Mouse (Mus musculus) megakaryocyte-erythroid progenitor cell, adult 5-6 weeks (primary cell): ENCODE data around the gene Map3k7cl. TPM values are rescaled to one million over a fixed set of nuclear protein-coding genes. Genes with fewer than 3 reads are reported as not detected.

Experiments used
- ATAC-seq: replicated peaks from 2 replicates; pipeline ENCODE4 v1.8.0; 2016; ENCODE audit warnings: mild to moderate bottlenecking, inconsistent platforms; ENCODE audit not compliant: severe bottlenecking, poor library complexity, low FRiP score, low TSS enrichment
- total RNA-seq, 2 experiments: library from RNA; stranded (forward) in 1 of 2; stranded (reverse) in 1 of 2; fragments of 200-1000, 215-1000 nt in 1 of 2; fragments of >200 nt in 1 of 2; fragmentation: Nextera tagmentation in 1 of 2; gene quantifications; 2 replicates each; pipeline ENCODE4 v1.2.3; 2014 to 2017

The Map3k7cl gene
- total RNA-seq, 2 experiments from 2014 or later, result not detected

DNA sequence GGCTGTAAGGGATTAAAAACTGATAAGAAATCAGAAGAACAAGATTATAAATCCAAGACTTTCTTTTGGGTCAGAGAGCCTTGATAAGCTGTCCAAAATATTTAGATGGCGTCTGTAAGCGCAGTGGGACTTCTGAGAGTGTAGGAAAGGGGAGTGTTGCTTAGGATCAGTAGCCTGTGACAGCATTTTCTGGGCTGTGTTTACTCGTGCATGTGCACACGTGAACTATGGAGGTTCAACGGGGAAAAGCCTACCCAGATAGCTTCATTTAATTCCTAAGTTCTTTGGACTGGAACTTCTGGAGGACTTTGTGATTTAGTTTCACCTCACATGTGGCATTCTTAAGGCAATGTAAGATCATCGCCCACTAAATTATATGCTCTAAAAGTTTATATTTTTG, 29.6 kb downstream of the Map3k7cl start:
- no peak for ATAC-seq

DNA sequence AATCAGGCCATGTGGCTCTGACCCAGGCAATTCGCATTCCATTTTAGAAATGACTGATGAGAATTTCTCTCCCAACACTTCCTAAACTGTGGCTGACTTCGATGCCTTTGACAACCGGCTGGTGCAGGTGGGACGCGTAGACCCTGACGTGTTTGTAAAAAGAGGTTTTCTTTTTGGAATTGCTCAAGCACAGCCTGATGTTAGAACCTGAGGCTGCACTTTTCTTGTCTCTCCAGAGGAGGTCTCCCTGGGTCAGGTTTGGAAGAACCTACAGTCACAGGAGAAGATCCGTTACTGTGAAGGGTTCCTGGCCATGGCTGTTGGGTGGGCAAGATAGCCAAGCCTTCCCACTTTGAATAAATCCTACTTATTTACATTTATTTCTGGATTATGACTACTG, 31.5 kb downstream of the Map3k7cl start:
- ATAC-seq, result peak; percentile 75

DNA sequence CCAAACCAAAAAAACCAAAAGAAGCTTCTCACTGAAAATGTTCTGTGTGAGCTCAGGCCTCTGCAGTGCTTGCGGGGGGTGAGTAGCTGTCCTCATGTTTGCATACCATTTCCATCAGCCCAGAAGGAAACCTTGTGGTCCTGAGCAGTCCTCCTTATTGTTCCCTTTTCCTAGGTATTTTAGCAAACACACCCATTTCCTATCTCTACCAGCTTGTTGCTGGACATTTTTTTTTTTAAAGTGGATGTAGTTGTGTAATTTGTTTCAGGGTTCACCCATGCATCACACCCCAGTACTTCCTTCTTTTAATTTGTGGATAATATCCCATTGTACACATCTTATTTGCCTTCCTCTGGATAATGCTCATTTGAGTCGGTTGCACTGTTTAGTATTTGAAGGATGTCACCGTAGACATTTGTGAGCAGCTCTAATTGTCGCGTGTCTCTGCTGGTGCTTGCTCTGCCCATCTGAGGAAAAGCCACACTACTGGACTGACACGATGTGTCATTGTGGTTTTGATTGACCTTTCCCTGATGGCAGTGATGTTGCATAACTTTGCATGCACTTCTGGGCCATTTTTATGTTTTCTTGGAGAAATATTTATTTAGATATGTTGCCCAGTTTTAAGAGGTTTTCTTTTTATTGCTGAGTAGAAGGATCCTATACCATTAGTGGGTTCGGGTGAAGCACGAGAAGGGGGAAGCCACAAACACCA, 32.6 kb downstream of the Map3k7cl start:
- ATAC-seq, result no peak

DNA sequence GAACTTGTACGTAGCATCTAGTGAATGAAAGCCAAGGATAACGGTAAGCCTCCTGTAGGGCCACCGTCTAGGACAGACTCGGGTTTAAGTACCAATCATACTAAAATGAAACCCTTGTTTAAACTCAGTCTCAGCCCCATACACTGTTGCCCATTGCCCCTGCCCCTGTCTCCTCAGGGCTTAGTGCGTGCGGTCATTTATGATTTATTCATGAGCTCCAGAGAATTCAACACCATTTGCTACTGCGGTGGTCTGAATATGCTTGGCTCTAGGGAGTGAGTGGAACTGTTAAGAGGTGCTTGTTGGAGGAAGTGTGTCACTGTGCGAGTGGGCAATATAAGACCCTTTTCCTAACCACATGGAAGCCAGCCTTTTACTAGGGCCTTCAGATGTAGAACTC, 34.7 kb downstream of the Map3k7cl start:
- no peak for ATAC-seq

DNA sequence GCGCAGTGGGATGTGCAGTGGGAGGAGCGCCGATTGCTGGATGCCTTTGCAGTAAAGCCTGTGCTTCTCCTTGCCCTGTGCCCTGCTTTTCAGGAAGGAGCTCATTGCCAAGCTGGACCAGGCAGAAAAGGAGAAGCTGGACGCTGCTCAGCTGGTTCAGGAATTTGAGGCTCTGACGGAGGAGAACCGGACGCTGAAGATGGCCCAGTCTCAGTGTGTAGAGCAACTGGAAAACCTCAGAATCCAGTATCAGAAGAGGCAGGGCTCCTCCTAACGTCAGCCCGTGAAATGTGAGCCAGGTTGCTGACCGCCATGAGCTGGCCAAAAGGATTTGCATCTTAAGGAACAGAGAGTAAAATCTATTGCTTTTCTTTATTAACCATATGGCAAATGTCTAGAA, 41.0 kb downstream of the Map3k7cl start:
- ATAC-seq, result no peak

DNA sequence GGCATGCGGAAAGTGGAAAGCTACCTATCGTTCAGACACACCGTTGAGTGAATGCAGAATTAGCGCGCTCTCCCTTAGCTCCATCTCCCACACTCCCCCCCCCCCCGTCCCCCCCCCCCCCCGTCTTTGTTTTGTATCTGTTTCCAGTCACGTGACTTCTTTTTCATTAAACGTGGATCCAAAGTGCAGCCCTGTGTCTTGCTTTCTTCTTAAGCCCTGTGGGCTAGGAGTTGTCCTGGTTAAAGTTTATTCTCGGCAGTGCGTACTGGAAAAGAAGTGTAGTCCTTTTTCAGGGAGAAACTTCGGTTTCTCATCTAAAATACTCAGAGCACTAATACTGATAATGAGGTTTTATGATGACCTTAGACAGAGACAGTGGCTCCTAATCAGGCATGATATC, 42.0 kb downstream of the Map3k7cl start:
- no peak for ATAC-seq

DNA sequence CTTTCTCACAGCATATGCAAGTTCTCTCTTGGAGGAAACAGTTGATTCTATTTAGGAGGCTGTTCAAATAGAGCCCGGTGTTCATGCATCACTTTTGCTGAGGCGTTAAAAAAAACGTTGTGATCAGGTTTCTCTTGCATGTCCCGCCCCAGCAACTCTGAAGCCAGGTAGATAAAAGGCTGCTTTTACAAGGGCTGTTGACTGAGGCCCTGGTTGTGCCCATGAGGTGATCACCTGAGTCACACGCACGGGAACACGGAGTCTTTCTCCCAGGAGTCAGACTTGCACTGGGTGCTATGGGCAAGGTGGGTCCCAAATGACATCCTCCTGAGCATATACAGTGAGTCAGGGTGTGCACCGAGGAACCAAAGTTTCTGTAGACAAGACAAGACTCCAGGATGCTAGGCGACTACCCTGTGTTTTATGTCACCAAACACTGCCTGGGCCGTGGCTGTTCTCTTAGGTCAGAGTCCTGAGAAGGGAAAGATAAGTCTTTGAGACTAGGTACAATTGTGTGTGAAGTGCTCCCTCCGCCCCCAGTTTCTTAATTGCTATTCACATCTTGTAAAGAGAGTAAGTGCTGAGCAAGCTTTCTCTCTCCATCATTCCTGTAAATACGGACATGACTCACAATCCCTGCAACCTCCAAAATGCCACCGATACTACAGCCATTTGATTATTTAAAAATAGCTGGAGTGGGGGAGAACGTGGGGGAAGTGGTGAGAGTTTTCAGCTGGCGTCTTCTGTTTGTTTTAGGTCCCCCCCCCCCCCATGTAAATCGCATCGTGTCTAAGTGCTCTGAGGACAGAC, 49.8 kb downstream of the Map3k7cl start:
- ATAC-seq, result no peak

DNA sequence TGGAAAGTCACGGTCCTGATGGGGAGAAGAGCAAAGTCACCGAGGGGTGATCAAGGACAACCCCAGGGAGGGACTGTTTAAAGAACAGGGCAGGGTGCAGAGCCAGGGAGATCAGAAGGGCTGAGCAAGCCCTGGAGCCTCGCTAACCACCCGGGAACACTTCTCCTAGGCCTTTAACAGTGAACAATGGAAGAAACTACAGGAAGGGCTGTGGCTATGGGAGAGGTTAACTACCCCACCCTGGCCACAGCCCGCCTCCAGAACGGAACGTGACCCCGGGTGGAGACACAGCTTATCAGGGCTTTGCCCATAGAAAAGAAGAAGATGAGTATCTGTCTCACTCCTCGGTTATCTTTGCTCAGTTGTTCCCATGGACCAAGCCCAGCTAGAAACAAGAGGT, 50.9 kb downstream of the Map3k7cl start:
- peak; percentile 53 for ATAC-seq

DNA sequence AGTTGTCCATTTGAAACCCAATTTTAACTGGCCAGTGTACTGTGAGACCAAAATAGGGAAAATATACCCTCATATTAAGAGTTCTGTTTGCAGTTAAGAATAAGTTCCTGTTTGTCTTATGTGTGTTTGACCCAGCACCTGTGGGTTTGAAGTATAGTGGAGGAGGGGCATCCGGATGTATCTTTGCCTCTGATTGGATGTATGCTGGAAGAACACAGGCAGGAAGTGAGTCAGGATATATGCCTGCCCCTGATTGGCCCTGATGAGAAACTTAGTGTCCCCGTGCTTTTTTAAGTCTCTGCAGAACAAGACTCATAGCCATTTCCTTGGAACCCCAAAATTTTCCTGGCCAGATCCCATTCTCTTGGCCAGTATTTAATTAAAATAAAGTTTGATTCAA, 51.8 kb downstream of the Map3k7cl start:
- no peak for ATAC-seq

DNA sequence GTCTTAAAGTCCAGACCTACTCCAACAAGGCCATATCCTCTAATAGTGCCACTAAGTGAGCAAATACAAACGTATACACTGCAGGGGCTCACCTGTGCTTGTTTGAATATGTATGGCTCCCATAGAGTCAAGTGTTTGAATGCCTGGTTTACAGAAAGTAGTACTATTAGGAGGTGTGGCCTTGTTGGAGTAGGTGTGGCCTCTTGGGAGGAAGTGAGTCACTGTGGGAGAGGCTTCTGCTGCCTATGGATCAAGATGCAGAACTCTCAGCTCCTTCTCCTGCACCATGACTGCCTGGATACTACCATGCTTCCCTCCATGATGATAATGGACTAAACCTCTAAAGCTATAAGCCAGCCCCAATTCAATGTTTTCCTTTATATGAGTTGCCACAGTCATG, 54.3 kb downstream of the Map3k7cl start:
- ATAC-seq, result no peak

DNA sequence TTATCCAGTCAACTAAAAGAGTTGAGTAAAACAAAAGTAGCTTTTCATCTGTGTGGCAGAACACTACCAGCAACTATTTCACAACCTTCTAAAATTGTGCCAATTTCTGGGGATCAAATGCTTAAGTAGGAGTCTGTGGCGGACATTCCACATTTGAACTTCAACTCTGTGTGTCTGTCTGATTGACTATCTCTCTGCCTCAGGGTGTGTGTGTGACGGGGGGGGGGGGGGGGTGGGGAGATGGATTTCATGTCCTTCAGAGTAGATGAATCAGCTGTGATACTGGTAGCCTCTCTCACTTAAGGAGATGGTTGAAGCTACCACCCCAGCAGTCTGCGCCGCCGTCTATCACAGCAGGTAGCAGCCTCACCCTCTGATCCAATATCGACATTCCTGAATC, 54.8 kb downstream of the Map3k7cl start:
- ATAC-seq, result peak; percentile 28; the same call in 1 of the 2 replicates

DNA sequence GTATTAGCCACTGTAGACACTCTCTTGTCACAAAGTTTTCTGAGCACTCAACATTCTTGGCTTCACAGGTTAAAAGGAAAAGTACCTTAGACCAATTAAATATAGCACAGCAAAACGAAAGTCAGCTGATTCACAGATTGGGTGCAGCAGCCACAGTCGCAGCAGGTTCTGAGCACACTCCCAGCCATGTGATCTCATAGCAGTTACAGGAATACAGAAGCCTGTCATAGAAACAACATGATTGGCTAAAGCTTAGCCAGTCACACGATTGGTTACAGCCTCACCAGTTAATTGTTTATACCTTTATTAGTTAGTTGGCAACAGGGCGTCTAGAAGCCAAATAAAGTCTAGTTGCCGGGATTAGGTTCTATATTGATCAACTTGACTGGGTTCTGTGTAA, 57.0 kb downstream of the Map3k7cl start:
- peak; percentile 55; the same call in 1 of the 2 replicates for ATAC-seq

DNA sequence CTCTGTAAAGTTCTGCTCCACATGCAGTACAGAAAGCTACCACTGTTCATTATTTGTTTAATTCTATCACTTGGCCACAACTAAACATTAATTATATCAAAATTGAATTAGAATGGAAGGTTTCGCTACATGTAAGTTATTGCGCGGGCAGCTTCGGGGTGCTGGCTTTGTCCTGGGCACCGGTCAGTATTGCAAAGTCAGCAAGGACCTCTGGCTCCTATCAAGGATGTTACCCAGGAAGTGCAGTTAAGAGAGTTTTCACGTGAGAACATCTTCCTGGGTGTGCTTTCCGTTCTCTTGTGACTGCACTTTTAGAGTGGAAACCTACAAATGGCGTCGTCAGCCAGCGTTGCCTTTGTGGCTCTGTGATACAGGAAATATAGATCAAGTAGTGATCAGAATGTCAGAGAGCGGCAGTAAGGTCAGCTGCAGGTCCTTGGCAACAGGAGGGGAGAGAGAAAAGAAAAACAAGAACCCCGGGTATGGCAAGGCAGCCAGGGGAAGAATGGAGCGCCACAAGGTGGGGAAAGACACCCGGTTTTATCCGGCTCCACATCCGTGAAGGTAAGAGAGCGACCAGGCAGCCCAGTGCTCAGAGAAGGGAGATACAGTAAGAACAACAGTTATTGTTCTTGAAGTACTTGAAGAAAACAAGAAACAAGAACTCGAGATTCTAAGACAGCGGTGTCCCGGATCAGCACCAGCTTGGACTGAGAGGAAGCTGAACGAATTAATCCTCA, 57.6 kb downstream of the Map3k7cl start:
- ATAC-seq, result no peak

DNA sequence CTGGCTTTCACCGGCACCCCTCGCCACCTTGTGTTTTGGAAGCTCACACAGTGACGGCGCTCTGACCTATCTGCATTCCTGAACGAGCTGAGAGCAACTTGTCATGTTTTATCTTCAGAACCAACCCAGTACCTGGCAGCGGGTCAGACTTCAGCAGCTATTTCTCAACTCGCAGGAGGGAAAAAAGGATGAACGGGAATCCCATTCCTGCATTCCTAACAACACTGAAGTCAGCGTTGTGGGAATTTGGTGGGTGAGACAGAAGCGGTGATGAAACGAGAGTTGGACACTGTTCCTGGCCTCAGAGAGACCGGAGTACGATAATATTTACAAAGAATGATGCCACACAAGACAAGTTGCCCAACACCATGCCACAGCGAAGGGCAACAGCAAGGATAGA, 58.3 kb downstream of the Map3k7cl start:
- ATAC-seq, result no peak

DNA sequence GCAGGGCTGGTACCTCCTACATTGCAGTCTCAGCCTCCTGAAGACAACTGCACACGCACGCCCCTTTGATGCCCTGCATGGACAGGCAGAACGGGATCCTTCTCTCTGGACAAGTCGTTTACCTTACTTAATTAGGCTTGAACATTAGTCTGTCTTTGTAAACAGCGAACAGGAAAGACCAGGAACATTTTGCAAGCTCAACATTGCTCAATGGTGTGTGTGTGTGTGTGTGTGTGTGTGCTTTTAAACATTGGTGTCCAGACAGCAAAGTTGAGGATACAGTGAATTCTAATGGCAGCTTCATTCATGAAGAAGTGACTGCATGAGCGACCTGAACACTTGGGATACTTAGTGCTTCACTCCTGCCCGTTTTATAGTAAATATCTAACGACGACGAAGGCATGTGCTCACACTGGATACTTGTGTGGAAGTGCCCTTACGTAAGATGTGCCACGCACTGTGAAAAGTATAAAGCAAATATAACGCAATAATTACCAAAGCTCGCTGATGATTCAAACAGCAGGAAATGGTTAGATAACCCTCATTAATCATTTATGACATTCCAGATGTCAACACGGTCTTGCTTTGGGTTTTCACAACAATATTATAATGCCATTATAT, 59.2 kb downstream of the Map3k7cl start:
- no peak for ATAC-seq

DNA sequence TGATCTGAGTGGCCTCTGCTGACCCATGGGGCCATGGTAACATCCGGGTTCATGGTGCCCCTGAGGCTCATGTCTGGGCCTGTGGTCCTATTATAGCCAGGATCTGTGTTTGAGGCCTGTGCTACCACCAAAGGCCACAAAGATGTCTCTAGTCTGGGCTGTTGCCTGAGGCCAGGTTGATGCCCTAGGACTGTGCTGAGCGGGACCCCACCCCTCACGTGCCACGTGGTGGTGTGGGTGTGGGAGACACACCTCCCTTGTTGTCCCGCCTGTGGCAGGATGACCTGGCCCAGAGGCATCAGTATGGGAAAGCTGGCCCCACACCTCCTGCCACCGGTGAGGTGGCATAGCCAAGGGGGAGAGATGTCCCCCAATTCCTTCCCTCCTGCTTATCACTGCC, 64.2 kb downstream of the Map3k7cl start:
- ATAC-seq, result no peak

DNA sequence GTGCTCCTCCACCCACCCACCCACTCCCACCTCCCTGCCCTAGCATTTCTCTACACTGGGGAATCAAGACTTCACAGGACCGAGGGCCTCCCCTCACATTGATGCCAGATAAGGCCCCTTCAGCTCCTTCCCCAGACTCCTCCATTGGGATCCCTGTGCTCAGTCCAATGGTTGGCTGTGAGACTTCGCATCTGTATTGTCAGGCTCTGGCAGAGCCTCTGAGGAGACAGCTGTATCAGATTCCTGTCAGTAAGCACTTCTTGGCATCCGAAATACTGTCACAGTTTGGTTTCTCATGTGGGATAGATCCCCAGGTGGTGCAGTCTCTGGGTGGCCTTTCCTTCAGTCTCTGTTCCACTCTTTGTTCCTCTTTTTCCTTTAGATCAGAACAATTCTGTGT, 68.1 kb downstream of the Map3k7cl start:
- no peak for ATAC-seq

DNA sequence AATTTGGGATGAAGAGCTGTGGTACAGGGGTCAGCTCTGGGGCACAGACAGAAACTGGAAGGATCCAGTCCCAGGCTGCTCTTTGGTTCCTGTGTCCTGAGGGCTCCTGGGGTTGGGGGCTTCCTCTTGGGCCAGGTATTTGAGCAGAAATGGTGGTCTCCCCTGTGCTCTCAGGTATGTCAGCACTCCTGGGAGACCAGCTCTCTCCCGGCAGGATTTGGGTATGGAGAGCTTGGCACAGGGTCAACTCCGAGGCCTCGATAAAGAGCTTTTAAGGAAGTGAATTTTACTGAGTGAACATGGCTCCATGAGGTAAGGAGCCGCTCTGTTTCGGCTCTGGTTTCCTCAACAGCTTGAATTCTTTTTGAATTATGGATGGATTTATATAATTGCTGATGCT, 70.8 kb downstream of the Map3k7cl start:
- no peak for ATAC-seq

DNA sequence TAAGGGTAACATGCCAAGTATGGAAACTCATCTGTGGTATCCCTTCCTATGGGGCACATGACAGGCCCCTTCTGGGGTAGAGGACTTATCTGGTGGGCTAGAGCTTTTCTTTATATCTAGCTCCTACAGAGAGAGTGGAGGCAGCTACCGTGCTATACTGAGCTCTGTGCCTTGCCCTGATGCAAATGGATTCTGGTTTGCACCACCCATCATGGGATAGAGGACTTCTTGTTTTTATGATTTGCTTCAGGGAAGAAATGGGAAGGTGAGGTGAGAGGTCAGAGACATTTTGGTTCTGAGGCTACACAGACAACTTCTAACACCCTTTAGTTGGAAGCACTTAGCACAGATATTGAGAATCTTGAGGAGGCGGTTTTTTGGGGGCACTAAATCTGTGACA, 71.8 kb downstream of the Map3k7cl start:
- ATAC-seq, result no peak

DNA sequence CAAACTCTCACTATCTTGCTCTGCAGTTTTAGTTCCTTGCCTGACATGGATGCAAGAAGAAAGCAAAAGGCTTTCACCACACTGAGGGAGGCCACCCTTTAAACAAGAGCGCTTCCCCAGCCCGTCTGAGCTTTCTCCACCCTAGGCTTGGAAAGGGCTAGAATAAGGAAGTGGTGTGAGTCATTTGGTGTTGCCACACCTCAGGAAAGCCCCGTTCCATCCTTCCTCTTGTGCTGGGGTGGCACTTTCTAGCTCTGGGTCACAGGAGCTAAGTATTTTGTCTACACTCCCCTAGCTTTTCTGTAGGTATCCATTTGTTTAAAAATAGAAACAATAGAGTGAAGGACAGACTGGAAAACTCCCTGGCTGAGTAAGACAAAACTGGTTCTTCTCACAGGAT, 72.2 kb downstream of the Map3k7cl start:
- ATAC-seq, result no peak
